Mouse (Mus musculus): Measurements from ENCODE around the gene Nup210. TPM values are rescaled to one million over a fixed set of nuclear protein-coding genes. Genes with fewer than 3 reads are reported as not detected.

Gene Nup210
- polyA plus RNA-seq, 1 experiment, result not detected

DNA sequence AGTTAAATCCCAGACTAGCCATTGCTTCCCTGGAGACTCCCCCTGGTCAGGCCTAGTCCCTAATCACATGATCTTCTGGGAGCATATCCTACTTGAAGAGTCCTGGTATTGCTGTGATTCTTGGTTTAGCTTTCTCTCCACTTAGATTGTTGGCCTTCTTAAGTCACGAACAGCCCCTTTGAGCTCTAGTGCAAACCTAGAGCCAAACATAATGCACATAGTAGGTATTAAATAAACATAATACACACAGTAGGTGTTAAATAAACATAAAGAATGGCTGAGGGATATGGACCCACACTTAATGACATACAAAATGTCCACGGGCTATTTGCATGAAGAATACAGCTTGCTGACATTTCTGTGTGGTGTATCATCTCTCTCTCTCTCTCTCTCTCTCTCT, 112.5 kb downstream of the Nup210 start:
- Histone ChIP-seq H3K79me3 (ENCODE audit: low read depth) (no peaks in the 10 kb centered on the region), H3ac (ENCODE audit: control insufficient read depth, insufficient read length, low read depth) (no peak overlapping the region), H3K36me3 (ENCODE audit: control insufficient read depth, insufficient read depth) (no peaks in the 10 kb centered on the region), H3K27me3 (ENCODE audit: control insufficient read depth, insufficient read depth, insufficient read length) (peaks cover 7% of the 10 kb centered on the region), H3K79me2 (ENCODE audit: control insufficient read depth, insufficient read depth) (no peaks in the 10 kb centered on the region), H3K4me3 (ENCODE audit: insufficient read depth, poor library complexity, severe bottlenecking) (no peak overlapping the region)
- TF ChIP-seq USF1 (IDR thresholded peaks at IDR 0.05; ENCODE audit: low read depth), result no peak
- TF ChIP-seq CEBPB (IDR thresholded peaks at IDR 0.05; ENCODE audit: low read depth), result no peak
- TF ChIP-seq CTCF (IDR thresholded peaks at IDR 0.05; ENCODE audit: control insufficient read depth, insufficient read depth, insufficient read length), result no peak
- no peak for TF ChIP-seq MYOG (IDR thresholded peaks at IDR 0.05; ENCODE audit: control insufficient read depth, extremely low read depth, insufficient read length)
- no peak for TF ChIP-seq MYOD1 (IDR thresholded peaks at IDR 0.05; ENCODE audit: control insufficient read depth, insufficient read length, low read depth)
- no peak for TF ChIP-seq MAX (IDR thresholded peaks at IDR 0.05)
- no peak for TF ChIP-seq FOSL1 (IDR thresholded peaks at IDR 0.05; ENCODE audit: insufficient read depth, low read length, poor library complexity, severe bottlenecking)

GRCm38 (mm10) chr6:91003310-91003995, 113.2 kb downstream of the Nup210 start:
- H3K79me3 ChIP-seq (ENCODE audit: low read depth), result no peaks in the 10 kb centered on the region
- no peak overlapping the region for H3ac ChIP-seq (ENCODE audit: control insufficient read depth, insufficient read length, low read depth)
- TF ChIP-seq CEBPB (IDR thresholded peaks at IDR 0.05; ENCODE audit: low read depth) (no peak), USF1 (IDR thresholded peaks at IDR 0.05; ENCODE audit: low read depth) (peak; percentile 26), MYOD1 (IDR thresholded peaks at IDR 0.05; ENCODE audit: control insufficient read depth, insufficient read length, low read depth) (no peak)
- H3K36me3 ChIP-seq (ENCODE audit: control insufficient read depth, insufficient read depth), result no peaks in the 10 kb centered on the region
- H3K4me3 ChIP-seq (ENCODE audit: insufficient read depth, poor library complexity, severe bottlenecking), result no peak overlapping the region
- peaks cover 7% of the 10 kb centered on the region for H3K27me3 ChIP-seq (ENCODE audit: control insufficient read depth, insufficient read depth, insufficient read length)
- H3K79me2 ChIP-seq (ENCODE audit: control insufficient read depth, insufficient read depth), result no peaks in the 10 kb centered on the region

GRCm38 (mm10) chr6:91001566-91001965, 115.1 kb downstream of the Nup210 start:
- no peak for TF ChIP-seq CTCF (IDR thresholded peaks at IDR 0.05; ENCODE audit: control insufficient read depth, insufficient read depth, insufficient read length)
- TF ChIP-seq MAX (IDR thresholded peaks at IDR 0.05), result no peak
- no peak for TF ChIP-seq FOSL1 (IDR thresholded peaks at IDR 0.05; ENCODE audit: insufficient read depth, low read length, poor library complexity, severe bottlenecking)
- TF ChIP-seq CEBPB (IDR thresholded peaks at IDR 0.05; ENCODE audit: low read depth), result no peak
- no peak for TF ChIP-seq MYOD1 (IDR thresholded peaks at IDR 0.05; ENCODE audit: control insufficient read depth, insufficient read length, low read depth)
- no peak for TF ChIP-seq USF1 (IDR thresholded peaks at IDR 0.05; ENCODE audit: low read depth)
- TF ChIP-seq MYOG (IDR thresholded peaks at IDR 0.05; ENCODE audit: control insufficient read depth, extremely low read depth, insufficient read length), result no peak
- Histone ChIP-seq H3K79me2 (ENCODE audit: control insufficient read depth, insufficient read depth) (no peaks in the 10 kb centered on the region), H3ac (ENCODE audit: control insufficient read depth, insufficient read length, low read depth) (no peak overlapping the region), H3K4me3 (ENCODE audit: insufficient read depth, poor library complexity, severe bottlenecking) (no peak overlapping the region), H3K79me3 (ENCODE audit: low read depth) (no peaks in the 10 kb centered on the region), H3K36me3 (ENCODE audit: control insufficient read depth, insufficient read depth) (no peaks in the 10 kb centered on the region), H3K27me3 (ENCODE audit: control insufficient read depth, insufficient read depth, insufficient read length) (peaks cover 6% of the 10 kb centered on the region)

- Histone ChIP-seq H3K4me3 (ENCODE audit: insufficient read depth, poor library complexity, severe bottlenecking) (no peak overlapping the region), H3K79me2 (ENCODE audit: control insufficient read depth, insufficient read depth) (no peaks in the 10 kb centered on the region), H3K27me3 (ENCODE audit: control insufficient read depth, insufficient read depth, insufficient read length) (peaks cover under 1% of the 10 kb centered on the region), H3K36me3 (ENCODE audit: control insufficient read depth, insufficient read depth) (no peaks in the 10 kb centered on the region), H3ac (ENCODE audit: control insufficient read depth, insufficient read length, low read depth) (no peak overlapping the region), H3K79me3 (ENCODE audit: low read depth) (no peaks in the 10 kb centered on the region)
- TF ChIP-seq CEBPB (IDR thresholded peaks at IDR 0.05; ENCODE audit: low read depth) (no peak), MYOD1 (IDR thresholded peaks at IDR 0.05; ENCODE audit: control insufficient read depth, insufficient read length, low read depth) (no peak), CTCF (IDR thresholded peaks at IDR 0.05; ENCODE audit: control insufficient read depth, insufficient read depth, insufficient read length) (no peak), FOSL1 (IDR thresholded peaks at IDR 0.05; ENCODE audit: insufficient read depth, low read length, poor library complexity, severe bottlenecking) (no peak), USF1 (IDR thresholded peaks at IDR 0.05; ENCODE audit: low read depth) (no peak), MAX (IDR thresholded peaks at IDR 0.05) (no peak), MYOG (IDR thresholded peaks at IDR 0.05; ENCODE audit: control insufficient read depth, extremely low read depth, insufficient read length) (no peak)
Measured at GRCm38 (mm10) chr6:91000819-91001525, 115.7 kb downstream of the Nup210 start.

- Histone ChIP-seq H3K79me2 (ENCODE audit: control insufficient read depth, insufficient read depth) (no peaks in the 10 kb centered on the region), H3K4me3 (ENCODE audit: insufficient read depth, poor library complexity, severe bottlenecking) (no peak overlapping the region), H3K27me3 (ENCODE audit: control insufficient read depth, insufficient read depth, insufficient read length) (no peaks in the 10 kb centered on the region), H3ac (ENCODE audit: control insufficient read depth, insufficient read length, low read depth) (no peak overlapping the region), H3K36me3 (ENCODE audit: control insufficient read depth, insufficient read depth) (no peaks in the 10 kb centered on the region), H3K79me3 (ENCODE audit: low read depth) (no peaks in the 10 kb centered on the region)
- no peak for TF ChIP-seq MYOG (IDR thresholded peaks at IDR 0.05; ENCODE audit: control insufficient read depth, extremely low read depth, insufficient read length)
- TF ChIP-seq FOSL1 (IDR thresholded peaks at IDR 0.05; ENCODE audit: insufficient read depth, low read length, poor library complexity, severe bottlenecking), result no peak
- TF ChIP-seq CTCF (IDR thresholded peaks at IDR 0.05; ENCODE audit: control insufficient read depth, insufficient read depth, insufficient read length), result no peak
- TF ChIP-seq CEBPB (IDR thresholded peaks at IDR 0.05; ENCODE audit: low read depth), result no peak
- TF ChIP-seq MAX (IDR thresholded peaks at IDR 0.05), result no peak
- no peak for TF ChIP-seq USF1 (IDR thresholded peaks at IDR 0.05; ENCODE audit: low read depth)
- TF ChIP-seq MYOD1 (IDR thresholded peaks at IDR 0.05; ENCODE audit: control insufficient read depth, insufficient read length, low read depth), result no peak
Measured at GRCm38 (mm10) chr6:90999176-90999575, 117.5 kb downstream of the Nup210 start.

Measured in C2C12 (cell line).